Mouse (Mus musculus) limb, embryonic 11.5 days (tissue): ENCODE measurements around the gene Slc39a11. TPM values are rescaled to one million over a fixed set of nuclear protein-coding genes. Genes with fewer than 3 reads are reported as not detected.
A peak's percentile ranks its signal among the peaks of the same experiment; 100 is the strongest.

ENCODE experiments used
- ATAC-seq: fragments of 200-750 bp; cut with Nextera tagmentation; 2 replicates; pipeline ENCODE4 v1.8.0; 2017; ENCODE audit warnings: low read depth; ENCODE audit not compliant: insufficient number of reproducible peaks, low FRiP score, low TSS enrichment
- DNase-seq: peaks from one replicate; pipeline ENCODE4 v3.0.0-alpha.2; 2015; ENCODE audit warnings: low spot score
- H3K27ac ChIP-seq: fragments of 300-500 bp; sonication (generic); replicated peaks from 2 replicates; pipeline ENCODE4 v1.5.1; 2014; ENCODE audit warnings: low read depth, mild to moderate bottlenecking, low read length
- H3K27me3 ChIP-seq: fragments of 300-500 bp; sonication (generic); 2 replicates; pipeline ENCODE4 v1.6.1; 2014; ENCODE audit warnings: mild to moderate bottlenecking, low read length, mixed read lengths; ENCODE audit not compliant: control insufficient read depth, insufficient read depth
- H3K36me3 ChIP-seq: fragments of 300-500 bp; sonication (generic); 2 replicates; pipeline ENCODE4 v1.6.1; 2014; ENCODE audit warnings: mild to moderate bottlenecking, low read length, moderate library complexity, mixed read lengths; ENCODE audit not compliant: control insufficient read depth, insufficient read depth
- H3K4me1 ChIP-seq: fragments of 300-500 bp; sonication (generic); 2 replicates; pipeline ENCODE4 v1.6.1; 2014; ENCODE audit warnings: low read length, mixed read lengths; ENCODE audit not compliant: control insufficient read depth, insufficient read depth
- H3K4me2 ChIP-seq: fragments of 300-500 bp; sonication (generic); 2 replicates; pipeline ENCODE4 v1.6.1; 2014; ENCODE audit warnings: low read depth, mild to moderate bottlenecking, moderate library complexity; ENCODE audit not compliant: severe bottlenecking
- H3K4me3 ChIP-seq: fragments of 300-500 bp; sonication (generic); 2 replicates; pipeline ENCODE4 v1.5.1; 2014; ENCODE audit warnings: low read depth, low read length
- H3K9ac ChIP-seq: fragments of 300-500 bp; sonication (generic); 2 replicates; pipeline ENCODE4 v1.6.1; 2014; ENCODE audit warnings: mild to moderate bottlenecking, low read length
- H3K9me3 ChIP-seq: fragments of 300-500 bp; sonication (generic); 2 replicates; pipeline ENCODE4 v1.6.1; 2016; ENCODE audit warnings: low read length; ENCODE audit not compliant: control insufficient read depth
- WGBS: fragments of 180-500 bp; shearing (Covaris S2); extraction: QIAGEN DNeasy Blood & Tissue Kit; methylation state at CpG from one replicate; pipeline ENCODE4 v1.1.7; 2014; 5-methylcytosine and 5-hydroxymethylcytosine counted together
- polyA plus RNA-seq: library from polyadenylated mRNA; unstranded; fragments of >200 nt; fragmentation: Nextera tagmentation; extraction: Ambion mirVana; gene quantifications from 2 replicates; pipeline ENCODE4 v1.2.1, GENCODE M21; 2014

Gene Slc39a11
- polyA plus RNA-seq, 1 experiment from 2014 or later = 14.9 TPM

- 14% methylated on average over 24 of the region's 24 CpGs for WGBS
- H3K36me3 ChIP-seq = no peaks in the 10 kb centered on the region
- H3K27me3 ChIP-seq = no peaks in the 10 kb centered on the region
- no peak overlapping the region for H3K4me3 ChIP-seq
- no peaks in the 10 kb centered on the region for H3K9me3 ChIP-seq
- no peak overlapping the region for H3K27ac ChIP-seq
- peak overlapping the region; percentile 29 for H3K4me2 ChIP-seq
- ATAC-seq (no peak), DNase-seq (peak; percentile 82)
- 0 out of 2 replicates have a peak overlapping the region, but pooled peaks have one; percentile 37 for H3K9ac ChIP-seq
- H3K4me1 ChIP-seq = no peaks in the 10 kb centered on the region
These were observed 37.9 kb downstream of the Slc39a11 start for GRCm38 (mm10) chr11:113611664-113612611.

- no peak for ATAC-seq
- Histone ChIP-seq H3K4me1 (no peaks in the 10 kb centered on the region), H3K9me3 (no peaks in the 10 kb centered on the region), H3K27me3 (no peaks in the 10 kb centered on the region), H3K4me2 (no peak overlapping the region), H3K9ac (no peak overlapping the region), H3K4me3 (no peak overlapping the region), H3K36me3 (no peaks in the 10 kb centered on the region), H3K27ac (no peak overlapping the region)
- 78% methylated on average over 10 of the region's 10 CpGs for WGBS
- no peak for DNase-seq
These were observed 38.7 kb downstream of the Slc39a11 start for GRCm38 (mm10) chr11:113611112-113611646.

GRCm38 (mm10) chr11:113610266-113610665 lies 39.6 kb downstream of the Slc39a11 start:
- Histone ChIP-seq H3K4me2 (no peak overlapping the region), H3K36me3 (no peaks in the 10 kb centered on the region), H3K27ac (no peak overlapping the region), H3K9me3 (no peaks in the 10 kb centered on the region), H3K9ac (no peak overlapping the region), H3K27me3 (no peaks in the 10 kb centered on the region), H3K4me1 (no peaks in the 10 kb centered on the region), H3K4me3 (no peak overlapping the region)
- WGBS = 82% methylated on average over 5 of the region's 5 CpGs
- ATAC-seq (no peak), DNase-seq (no peak)

GRCm38 (mm10) chr11:113609581-113609980 lies 40.3 kb downstream of the Slc39a11 start:
- Histone ChIP-seq H3K9ac (no peak overlapping the region), H3K4me3 (no peak overlapping the region), H3K27me3 (no peaks in the 10 kb centered on the region), H3K36me3 (no peaks in the 10 kb centered on the region), H3K4me1 (no peaks in the 10 kb centered on the region; the same call in 1 of the 2 replicates), H3K9me3 (no peaks in the 10 kb centered on the region), H3K4me2 (no peak overlapping the region), H3K27ac (no peak overlapping the region)
- DNase-seq (no peak), ATAC-seq (no peak)
- 88% methylated on average over 5 of the region's 5 CpGs for WGBS

GRCm38 (mm10) chr11:113607556-113607955 lies 42.3 kb downstream of the Slc39a11 start:
- no peaks in the 10 kb centered on the region for H3K36me3 ChIP-seq
- no peak overlapping the region for H3K27ac ChIP-seq
- H3K9ac ChIP-seq = no peak overlapping the region
- H3K4me2 ChIP-seq = no peak overlapping the region
- no peaks in the 10 kb centered on the region for H3K9me3 ChIP-seq
- H3K27me3 ChIP-seq = no peaks in the 10 kb centered on the region
- no peak overlapping the region for H3K4me3 ChIP-seq
- ATAC-seq (no peak), DNase-seq (no peak)
- WGBS = 94% methylated on average over 12 of the region's 12 CpGs
- peaks cover 7% of the 10 kb centered on the region; the same call in 1 of the 2 replicates for H3K4me1 ChIP-seq

GRCm38 (mm10) chr11:113601616-113602343 lies 48.1 kb downstream of the Slc39a11 start:
- Histone ChIP-seq H3K9me3 (no peaks in the 10 kb centered on the region), H3K4me2 (no peak overlapping the region), H3K4me1 (peaks cover 7% of the 10 kb centered on the region; the same call in 1 of the 2 replicates), H3K9ac (no peak overlapping the region), H3K27ac (no peak overlapping the region), H3K4me3 (no peak overlapping the region), H3K27me3 (no peaks in the 10 kb centered on the region), H3K36me3 (no peaks in the 10 kb centered on the region)
- ATAC-seq (no peak), DNase-seq (no peak)
- 71% methylated on average over 12 of the region's 12 CpGs for WGBS

- 90% methylated on average over 18 of the region's 18 CpGs for WGBS
- H3K9ac ChIP-seq = no peak overlapping the region
- peaks cover 7% of the 10 kb centered on the region; the same call in 1 of the 2 replicates for H3K4me1 ChIP-seq
- no peaks in the 10 kb centered on the region for H3K9me3 ChIP-seq
- no peak overlapping the region for H3K4me2 ChIP-seq
- no peak for DNase-seq
- H3K4me3 ChIP-seq = no peak overlapping the region
- H3K27me3 ChIP-seq = no peaks in the 10 kb centered on the region
- no peak for ATAC-seq
- H3K27ac ChIP-seq = no peak overlapping the region
- H3K36me3 ChIP-seq = no peaks in the 10 kb centered on the region
These were observed 49.2 kb downstream of the Slc39a11 start for GRCm38 (mm10) chr11:113600526-113601245.

- no peak overlapping the region for H3K4me3 ChIP-seq
- no peaks in the 10 kb centered on the region for H3K36me3 ChIP-seq
- 90% methylated on average over 3 of the region's 3 CpGs for WGBS
- no peaks in the 10 kb centered on the region for H3K27me3 ChIP-seq
- H3K4me1 ChIP-seq = no peaks in the 10 kb centered on the region
- H3K27ac ChIP-seq = no peak overlapping the region
- H3K4me2 ChIP-seq = no peak overlapping the region
- ATAC-seq (no peak), DNase-seq (no peak)
- no peak overlapping the region for H3K9ac ChIP-seq
- no peaks in the 10 kb centered on the region for H3K9me3 ChIP-seq
These were observed 52.2 kb downstream of the Slc39a11 start for GRCm38 (mm10) chr11:113597632-113598031.
